Mouse (Mus musculus) right cerebral cortex, postnatal 14 days (tissue): ENCODE data around the gene Wnk1.

Experiments used
- DNase-seq: peaks from one replicate; pipeline ENCODE4 v3.0.0; 2022

Wnk1 gene

DNA sequence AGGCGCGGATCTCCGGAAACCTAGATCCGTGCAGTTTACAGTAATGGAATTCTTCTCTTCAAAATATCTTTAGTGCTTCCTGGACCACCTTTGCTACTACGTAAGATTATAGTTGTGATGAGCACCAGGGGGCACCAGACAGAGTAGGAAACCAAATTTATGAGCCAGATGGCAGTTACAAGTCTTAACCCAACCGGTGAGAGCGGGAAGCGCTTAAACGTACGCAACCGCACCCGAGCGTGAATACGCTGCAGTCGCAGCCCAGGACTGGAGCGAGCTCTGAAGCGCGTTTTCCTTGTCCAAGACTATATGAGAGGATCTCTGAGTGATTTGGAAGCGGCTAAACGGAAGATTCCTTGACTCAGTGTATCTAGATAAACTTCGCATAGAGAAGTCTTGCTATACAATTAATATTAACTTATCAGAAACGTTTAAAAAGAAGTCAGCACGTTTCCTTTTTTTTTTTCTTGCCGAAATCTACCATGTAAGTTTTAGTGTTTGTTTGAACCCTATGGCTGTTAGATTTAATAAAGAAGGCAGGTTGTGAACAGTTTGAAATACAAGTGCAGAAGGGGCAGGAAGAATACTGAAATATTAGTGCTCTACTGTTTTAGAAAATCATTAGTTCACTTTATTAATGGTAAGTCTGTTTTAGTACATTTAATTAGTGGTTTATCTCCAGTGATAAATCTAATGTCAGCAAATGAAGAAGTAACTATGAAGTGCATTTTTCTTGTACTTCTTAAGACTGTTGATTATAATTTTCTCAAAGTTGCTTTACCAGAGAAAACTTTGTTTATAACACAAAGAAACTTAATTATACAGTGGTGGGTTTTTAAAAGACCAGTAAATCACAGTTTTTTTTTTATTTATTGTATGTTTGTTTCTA, 1.4 kb upstream of the Wnk1 start:
- DNase-seq: peak; percentile 75

- peak; percentile 10 for DNase-seq
Measured at GRCm38 (mm10) chr6:120039256-120039563, 738 bp upstream of the Wnk1 start.

DNA sequence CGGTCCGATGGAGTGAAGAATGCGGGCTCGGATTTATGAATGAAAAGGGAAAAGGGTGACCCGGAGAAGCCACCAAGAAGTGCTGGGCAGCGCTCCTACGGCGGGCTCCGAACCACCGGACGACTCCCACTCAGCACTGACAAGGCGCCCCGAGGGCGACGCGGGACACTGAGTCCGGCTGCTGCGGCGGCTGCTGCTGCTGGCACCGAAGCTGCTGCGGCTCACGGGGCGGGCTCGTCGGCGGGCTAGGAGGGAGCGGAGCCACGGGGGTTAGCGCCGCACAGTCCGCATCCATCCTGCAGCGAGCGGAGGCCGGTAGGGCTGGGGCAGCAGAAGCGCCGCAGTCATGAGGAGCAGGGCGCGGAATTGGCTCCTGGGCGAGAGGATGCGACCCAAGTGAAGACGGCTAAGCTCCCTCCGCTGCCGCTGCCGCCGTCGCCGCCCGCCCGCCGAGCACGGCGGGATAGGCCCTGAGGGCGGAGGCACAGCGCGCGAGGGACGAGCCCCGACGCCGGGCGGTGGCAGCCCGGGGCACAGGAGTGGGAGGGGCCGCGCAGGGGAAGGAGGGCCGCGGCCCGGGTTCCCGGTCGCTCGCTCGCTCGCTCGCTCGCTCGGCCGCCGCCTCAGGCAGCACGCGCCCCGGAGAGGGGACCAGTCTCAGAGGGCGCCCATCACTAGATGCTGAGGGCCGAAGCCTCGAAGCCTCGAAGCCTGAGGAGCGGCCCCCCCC, 671 bp downstream of the Wnk1 start:
- DNase-seq: peak; percentile 67

- peak; percentile 69 for DNase-seq
Measured at GRCm38 (mm10) chr6:120037004-120037635, 1.4 kb downstream of the Wnk1 start.

- no peak for DNase-seq
Measured at GRCm38 (mm10) chr6:120024577-120024976, 13.9 kb downstream of the Wnk1 start.

GRCm38 (mm10) chr6:120023746-120024145, 14.7 kb downstream of the Wnk1 start:
- DNase-seq: no peak

- DNase-seq: no peak
Measured at GRCm38 (mm10) chr6:120022042-120022441, 16.4 kb downstream of the Wnk1 start.

- no peak for DNase-seq
Measured at GRCm38 (mm10) chr6:120019697-120020096, 18.8 kb downstream of the Wnk1 start.

DNA sequence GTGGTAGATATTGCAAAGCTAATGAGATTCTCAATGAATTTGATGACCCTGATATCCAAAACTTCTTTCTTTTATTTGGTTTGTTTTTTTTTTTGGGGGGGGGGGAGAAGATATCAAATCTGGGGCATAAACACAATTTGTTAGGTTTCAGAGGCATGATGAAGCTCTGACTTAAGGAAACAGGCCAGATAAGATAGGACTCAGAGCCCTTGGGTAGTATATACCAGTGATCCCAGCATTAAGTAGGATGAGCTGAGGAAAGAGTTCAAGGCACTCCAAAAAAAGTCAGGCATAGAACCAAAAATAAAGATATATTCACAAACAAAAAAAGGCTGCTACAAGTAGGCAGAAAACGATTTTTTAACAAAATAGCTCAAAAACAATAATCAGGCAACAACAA, 25.3 kb downstream of the Wnk1 start:
- no peak for DNase-seq

DNA sequence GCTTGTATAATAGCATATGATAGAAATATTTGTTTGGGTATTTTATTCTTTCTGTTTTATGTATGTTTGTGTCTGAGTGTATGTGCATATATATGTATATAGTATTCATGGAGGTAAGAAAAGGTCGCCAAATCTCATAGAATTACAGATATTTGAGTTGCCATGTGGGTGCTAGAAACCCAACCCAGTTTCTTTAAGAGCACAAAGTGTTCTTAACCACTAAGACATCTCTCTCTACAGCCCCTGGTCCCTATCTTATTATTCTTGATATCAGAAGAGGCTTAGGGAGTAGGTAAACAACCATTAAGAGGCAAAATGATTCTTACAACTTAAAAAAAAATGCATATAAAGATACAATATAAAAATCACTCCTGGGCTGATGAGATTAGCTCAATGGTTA, 27.0 kb downstream of the Wnk1 start:
- no peak for DNase-seq

DNA sequence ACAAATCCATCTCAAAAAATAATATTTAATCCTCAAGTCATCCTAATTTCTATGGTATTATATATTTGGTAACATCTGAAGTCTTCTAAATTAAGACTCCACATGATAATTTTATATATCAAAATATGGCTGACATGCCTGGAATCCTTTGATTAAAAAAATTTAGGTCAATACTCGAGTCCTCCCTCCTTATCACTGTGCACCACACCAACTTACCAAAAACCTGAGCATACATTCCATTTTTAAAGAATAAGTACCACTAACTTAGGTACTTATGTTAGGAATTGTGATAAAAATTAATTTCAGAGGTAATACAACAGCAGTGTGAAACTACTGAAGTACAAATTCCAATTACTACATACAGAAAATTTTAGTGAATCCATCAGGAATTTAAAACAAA, 27.5 kb downstream of the Wnk1 start:
- no peak for DNase-seq

DNA sequence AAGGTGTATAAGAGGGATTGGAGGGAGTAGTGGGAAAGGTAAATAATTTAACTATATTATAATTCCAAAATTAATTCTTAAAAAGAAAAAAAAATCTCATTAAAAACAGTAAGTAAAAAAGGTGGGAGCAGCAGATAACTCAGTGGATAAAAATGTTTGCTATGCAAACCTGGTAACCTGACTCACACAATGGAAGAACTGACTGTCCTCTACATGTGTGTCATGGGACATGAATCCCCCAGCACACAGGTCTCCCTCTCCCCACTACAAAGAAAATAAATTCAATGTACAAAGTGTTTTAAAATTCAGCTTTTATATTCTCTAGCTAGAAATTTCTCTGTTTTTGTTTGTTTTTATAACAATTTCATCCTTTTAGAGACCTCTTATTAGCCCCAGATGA, 27.9 kb downstream of the Wnk1 start:
- no peak for DNase-seq

DNA sequence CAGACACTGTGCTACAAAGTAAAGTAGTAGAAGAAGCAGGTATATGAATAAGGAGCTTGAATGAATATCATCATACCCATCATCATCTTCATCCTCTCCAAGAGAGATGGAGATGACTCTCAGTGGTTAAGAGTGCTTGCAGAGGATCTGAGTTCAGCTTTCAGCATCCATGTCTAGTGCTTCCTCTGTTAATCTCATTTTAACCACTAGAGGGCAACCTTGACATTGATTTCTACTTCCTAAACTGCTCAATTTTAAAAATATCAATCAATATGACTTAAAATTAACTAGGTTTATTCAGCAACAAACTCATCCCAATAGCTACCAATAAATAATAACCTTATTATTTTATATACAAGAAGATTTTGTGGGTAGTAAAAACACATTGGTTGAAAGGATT, 36.8 kb downstream of the Wnk1 start:
- DNase-seq: no peak

GRCm38 (mm10) chr6:119996480-119996879, 42.0 kb downstream of the Wnk1 start:
- DNase-seq: no peak

DNA sequence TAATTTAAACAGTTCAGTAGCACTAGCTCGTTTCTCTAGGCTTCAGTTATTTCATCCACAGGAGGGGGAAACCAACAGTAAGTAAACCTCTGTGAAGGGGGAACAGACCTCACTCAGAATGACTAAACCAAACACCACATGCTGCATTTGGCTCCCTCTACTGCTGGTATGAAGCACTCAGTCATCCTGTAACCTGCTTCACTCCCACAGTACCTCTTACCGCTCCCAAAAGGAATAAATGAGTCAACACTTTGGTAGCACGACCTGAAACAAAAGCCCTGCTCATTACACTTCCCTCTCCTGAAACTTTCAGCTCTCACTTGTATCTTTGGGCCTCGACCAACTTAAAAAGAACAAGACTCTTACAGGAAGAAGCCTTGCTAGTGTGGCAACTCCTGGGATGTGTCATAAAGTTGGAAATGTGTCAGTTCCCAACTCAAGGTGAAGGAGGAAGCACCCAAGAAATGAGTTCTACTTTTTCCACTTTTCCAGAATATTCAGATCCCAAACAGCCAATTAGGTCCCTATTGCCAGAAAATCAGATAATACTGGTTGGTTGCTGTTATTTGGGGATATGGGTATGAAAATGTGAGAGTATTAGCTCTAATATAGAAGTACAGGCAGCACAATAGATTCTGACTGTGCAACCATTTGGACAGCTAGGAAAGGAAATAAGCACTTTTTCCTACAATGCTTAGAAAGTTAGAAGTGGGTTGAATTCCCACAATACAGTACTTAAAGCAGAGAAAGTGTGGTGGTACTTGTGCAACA, 114.1 kb downstream of the Wnk1 start:
- DNase-seq: no peak

DNA sequence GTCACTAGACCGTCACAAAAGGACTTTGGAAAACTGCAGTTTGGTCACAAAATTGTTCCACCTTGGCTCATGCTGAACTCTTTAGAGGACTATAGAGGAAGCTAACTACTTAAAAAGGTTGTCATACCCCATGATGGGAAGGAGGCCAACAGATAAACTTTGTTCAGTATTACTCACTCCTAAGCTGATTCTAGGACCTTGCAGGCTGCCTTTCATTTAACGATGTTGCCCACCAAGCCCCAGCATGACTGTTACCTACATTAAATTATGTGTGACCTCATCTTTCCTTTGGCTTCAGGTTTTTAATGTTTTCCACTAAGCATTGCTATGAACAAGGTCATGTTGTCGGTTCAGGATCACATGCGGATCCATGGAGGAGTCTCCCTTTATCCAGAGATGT, 115.9 kb downstream of the Wnk1 start:
- DNase-seq: no peak

DNA sequence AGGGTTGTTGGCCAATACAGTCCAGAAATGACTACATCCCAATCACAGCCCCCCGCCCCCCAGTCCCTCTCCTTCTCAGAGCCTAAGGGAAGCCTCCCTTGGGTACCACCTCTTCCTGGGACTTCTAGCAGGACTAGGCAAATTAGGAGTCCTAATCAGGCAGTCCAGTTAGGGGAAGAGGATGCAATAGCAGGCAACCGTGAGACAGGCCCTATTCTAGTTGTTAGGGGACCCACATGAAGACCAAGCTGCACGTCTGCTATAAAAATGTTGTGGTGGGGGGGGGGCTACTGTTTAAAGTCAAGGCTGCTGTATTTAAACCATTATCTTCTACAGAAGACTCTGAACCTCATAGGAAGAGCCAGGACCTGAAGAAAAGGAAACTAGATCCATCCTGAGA, 116.3 kb downstream of the Wnk1 start:
- DNase-seq: no peak

DNA sequence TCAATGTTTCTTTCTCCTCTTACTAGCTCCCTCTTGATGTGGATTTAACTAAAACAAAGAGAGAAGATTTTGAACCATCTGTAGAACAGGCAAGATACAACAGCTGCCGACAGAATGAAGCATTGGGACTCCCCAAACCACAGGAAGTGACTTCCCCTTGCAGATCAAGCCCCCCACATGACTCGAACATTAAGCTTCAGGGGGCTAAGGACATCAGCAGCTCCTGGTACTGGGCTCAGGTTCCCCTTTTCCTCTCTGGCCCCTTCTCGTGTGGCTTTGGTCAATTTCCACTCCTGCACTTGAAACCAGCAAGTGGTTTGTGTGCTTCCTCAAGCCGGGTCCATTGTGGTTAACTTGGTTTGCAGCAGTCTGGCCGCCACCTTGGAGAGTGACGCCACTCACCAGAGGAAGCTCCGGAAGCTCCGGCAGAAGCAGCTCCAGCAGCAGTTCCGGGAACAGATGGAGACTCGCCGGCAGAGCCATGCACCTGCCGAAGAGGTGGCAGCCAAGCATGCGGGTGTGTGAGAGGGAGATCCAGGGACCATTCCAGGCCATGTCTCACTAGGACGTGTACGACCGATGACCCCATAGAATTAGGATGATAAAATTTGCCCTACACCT, 119.8 kb downstream of the Wnk1 start:
- peak; percentile 28 for DNase-seq

DNA sequence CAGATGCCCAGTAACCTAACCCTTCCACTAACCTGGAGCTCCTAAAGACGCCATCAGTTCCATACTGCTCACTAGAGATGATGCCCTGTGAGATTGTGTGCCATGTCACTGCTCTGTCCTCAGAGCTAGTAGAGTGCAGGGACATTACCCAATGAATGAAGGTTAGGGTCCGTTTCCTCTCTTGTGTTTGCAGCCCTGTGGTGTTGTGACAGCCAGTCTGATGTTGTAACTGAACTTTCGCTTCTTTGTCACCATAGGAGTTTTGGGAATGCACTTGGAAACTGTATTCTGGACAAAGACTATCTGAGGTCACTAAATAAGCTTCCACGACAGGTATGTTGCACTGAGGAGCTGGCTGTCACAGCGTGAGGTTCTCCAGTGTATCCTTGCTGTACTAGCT, 122.8 kb downstream of the Wnk1 start:
- no peak for DNase-seq

GRCm38 (mm10) chr6:119912046-119912445, 126.4 kb downstream of the Wnk1 start:
- no peak for DNase-seq

DNA sequence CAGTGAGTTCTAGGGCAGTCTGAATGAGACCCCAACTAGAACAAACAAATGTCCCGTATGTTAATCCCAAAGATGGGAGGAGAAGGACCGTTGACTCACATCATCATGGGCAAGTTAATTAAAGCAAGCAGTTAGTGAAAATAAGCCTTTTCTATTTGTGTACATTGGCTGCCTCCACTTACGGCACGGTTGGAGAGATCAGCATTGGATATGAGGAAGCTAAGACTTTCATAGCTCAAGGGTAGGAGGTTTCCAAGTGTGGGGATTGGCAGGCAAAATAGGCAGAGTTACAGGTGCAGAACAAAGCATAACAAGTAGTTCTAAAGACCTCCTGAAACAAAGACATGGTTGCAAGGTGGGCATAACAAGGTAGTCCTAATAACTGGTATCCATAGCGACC, 133.0 kb downstream of the Wnk1 start:
- DNase-seq: no peak

GRCm38 (mm10) chr6:119903081-119903789, 135.2 kb downstream of the Wnk1 start:
- DNase-seq: no peak
